In genomic region chr7:24142566-24142965, GRCm38 (mm10) we compare ENCODE assay signal across 30 mouse cellular contexts. TPM values are rescaled to one million over a fixed set of nuclear protein-coding genes. Genes with fewer than 3 reads are reported as not detected.
DNase-seq lines count a peak whose midpoint lies in the region; ATAC-seq lines count a peak whose summit lies in the region.
"Had no signal": no experiment of that assay in that cellular context is flagged by ENCODE, and none has a peak within 500 bp of the region (broad histone marks: within the 10 kb centered on the region; RNA-seq: fewer than 3 reads in every experiment).

No protein-coding gene starts in this region.

- H3K9me3 ChIP-seq in neural tube, embryonic 15.5 days (replicated peaks), result no peaks in the 10 kb centered on the region
- peaks cover 38% of the 10 kb centered on the region for H3K9me3 ChIP-seq in megakaryocyte, embryonic 14.5 days
- H3K9me3 ChIP-seq: forebrain, embryonic 12.5 days; intestine, embryonic 15.5 days; neural tube, embryonic 12.5 days had no signal

- no peak for ATAC-seq in neural tube, embryonic 15.5 days (ENCODE audit: low FRiP score)
- peak; percentile 98 for ATAC-seq in granulocyte monocyte progenitor cell, adult 5-6 weeks (replicated peaks; ENCODE audit: poor library complexity, severe bottlenecking)
- no peak for ATAC-seq in monocyte, adult 5-6 weeks (replicated peaks; ENCODE audit: insufficient number of reproducible peaks, low FRiP score, low TSS enrichment, poor library complexity, severe bottlenecking)
- ATAC-seq: activated CD4-positive, CD25-positive, alpha-beta regulatory T cell, adult 4 months; hindbrain, embryonic 16.5 days; intestine, embryonic 15.5 days; liver, postnatal 0 days had no signal

- 0 out of 2 replicates have a peak, but pooled peaks cover 4% of the 10 kb centered on the region for H3K27me3 ChIP-seq in neural tube, embryonic 15.5 days (replicated peaks)
- peaks cover 14% of the 10 kb centered on the region for H3K27me3 ChIP-seq in megakaryocyte, embryonic 14.5 days (replicated peaks)
- H3K27me3 ChIP-seq: forebrain, embryonic 12.5 days; heart, embryonic 12.5 days; intestine, embryonic 15.5 days; limb, embryonic 12.5 days; neural tube, embryonic 12.5 days had no signal

- H3K4me2 ChIP-seq in neural tube, embryonic 15.5 days, result no peak overlapping the region
- H3K4me2 ChIP-seq: forebrain, embryonic 12.5 days; heart, embryonic 12.5 days; intestine, embryonic 15.5 days; limb, embryonic 12.5 days; neural tube, embryonic 12.5 days had no signal

- H3K4me1 ChIP-seq in neural tube, embryonic 15.5 days, result no peaks in the 10 kb centered on the region
- H3K4me1 ChIP-seq in megakaryocyte, embryonic 14.5 days, result peaks cover 14% of the 10 kb centered on the region
- H3K4me1 ChIP-seq: forebrain, embryonic 12.5 days; heart, embryonic 12.5 days; hindbrain, embryonic 10.5 days; intestine, embryonic 15.5 days; limb, embryonic 12.5 days; neural tube, embryonic 12.5 days had no signal

- H3K4me3 ChIP-seq in neural tube, embryonic 15.5 days (replicated peaks), result no peak overlapping the region
- peak overlapping the region; percentile 77 for H3K4me3 ChIP-seq in megakaryocyte, embryonic 14.5 days (replicated peaks)
- H3K4me3 ChIP-seq: erythroblast, embryonic 14.5 days; forebrain, embryonic 12.5 days; heart, embryonic 12.5 days; hindbrain, embryonic 10.5 days; intestine, embryonic 15.5 days; limb, embryonic 12.5 days; neural tube, embryonic 12.5 days had no signal

- H3K36me3 ChIP-seq in neural tube, embryonic 15.5 days, result peaks cover 58% of the 10 kb centered on the region
- H3K36me3 ChIP-seq in megakaryocyte, embryonic 14.5 days (replicated peaks; ENCODE audit: low read length), result peaks cover 46% of the 10 kb centered on the region

- DNase-seq in neural tube, embryonic 10.5 days (ENCODE audit: extremely low spot score, low spot score), result peak; percentile 9
- DNase-seq in kidney, adult 18-20 months, result no peak
- no peak for DNase-seq in yolk sac, embryonic 10.5 days (ENCODE audit: low spot score)
- DNase-seq: adrenal gland, adult 2 months; adrenal gland, postnatal 36 days; B cell, adult 2 months; cerebellum, adult 18-20 months; cerebellum, postnatal 10 days; gastrocnemius, postnatal 10 days; kidney, adult 9 months; kidney, postnatal 10 days; layer of hippocampus, adult 9-11 months; liver, postnatal 0 days; lung, postnatal 36 days; midbrain, embryonic 14.5 days; thymus, postnatal 25 days had no signal

- no peak overlapping the region for H3K27ac ChIP-seq in neural tube, embryonic 15.5 days (replicated peaks)
- H3K27ac ChIP-seq: forebrain, embryonic 12.5 days; hindbrain, embryonic 10.5 days; intestine, embryonic 15.5 days; limb, embryonic 12.5 days; neural tube, embryonic 12.5 days had no signal

- no peak overlapping the region for H3K9ac ChIP-seq in neural tube, embryonic 15.5 days (replicated peaks)
- H3K9ac ChIP-seq: forebrain, embryonic 12.5 days; heart, embryonic 12.5 days; intestine, embryonic 15.5 days; limb, embryonic 12.5 days; liver, postnatal 0 days; neural tube, embryonic 12.5 days had no signal

- 93% methylated on average over 6 of the region's 6 CpGs for WGBS in neural tube, embryonic 15.5 days

RNA-seq across cellular contexts. Expression of gene Zfp235, which starts 8.6 kb away (rescaled TPM):
- polyA plus RNA-seq in neural tube, embryonic 15.5 days (2015; fragmentation: Nextera tagmentation; extraction: Ambion mirVana), result 24.4 and 24.7 TPM in 2 replicates
- 8.6 and 10.4 TPM in 2 replicates for total RNA-seq in granulocyte monocyte progenitor cell, adult 5-6 weeks (2014; fragmentation: Nextera tagmentation)
- 8.9 and 9.6 TPM in 2 replicates for total RNA-seq in granulocyte monocyte progenitor cell, adult 5-6 weeks (2017)
- 1.00 and 2.8 TPM in 2 replicates for polyA plus RNA-seq in megakaryocyte, embryonic 14.5 days (2012; ENCODE audit: insufficient read depth, low replicate concordance)
- 4.9 to 11.2 TPM (median 7.6 TPM) in 3 replicates for total RNA-seq in monocyte, adult 5-6 weeks (2017)
- polyA plus RNA-seq: erythroblast, embryonic 14.5 days had no signal

RNA-seq across cellular contexts. Expression of gene Zfp112, which starts 30.5 kb away (rescaled TPM):
- polyA plus RNA-seq in neural tube, embryonic 15.5 days (2015; fragmentation: Nextera tagmentation; extraction: Ambion mirVana), result 10.4 and 12.2 TPM in 2 replicates
- 1.1 and 1.9 TPM in 2 replicates for total RNA-seq in granulocyte monocyte progenitor cell, adult 5-6 weeks (2014; fragmentation: Nextera tagmentation)
- 0.22 and 0.57 TPM in 2 replicates for total RNA-seq in granulocyte monocyte progenitor cell, adult 5-6 weeks (2017)
- polyA plus RNA-seq in megakaryocyte, embryonic 14.5 days (2012; ENCODE audit: insufficient read depth, low replicate concordance), result 0.16 TPM in 1 of 2 replicates, not detected in the other
- 3.6 to 4.1 TPM (median 3.6 TPM) in 3 replicates for total RNA-seq in monocyte, adult 5-6 weeks (2017)

RNA-seq across cellular contexts. Expression of gene Zfp114, which starts 32.3 kb away (rescaled TPM):
- polyA plus RNA-seq in neural tube, embryonic 15.5 days (2015; fragmentation: Nextera tagmentation; extraction: Ambion mirVana), result 5.3 and 6.2 TPM in 2 replicates
- total RNA-seq in granulocyte monocyte progenitor cell, adult 5-6 weeks (2014; fragmentation: Nextera tagmentation), result 0.62 and 2.0 TPM in 2 replicates
- total RNA-seq in granulocyte monocyte progenitor cell, adult 5-6 weeks (2017), result 2.4 and 3.5 TPM in 2 replicates
- not detected in 2 replicates for polyA plus RNA-seq in megakaryocyte, embryonic 14.5 days (2012; ENCODE audit: insufficient read depth, low replicate concordance)
- 0.68 TPM in 1 of 3 replicates, not detected in the others for total RNA-seq in monocyte, adult 5-6 weeks (2017)
- polyA plus RNA-seq: erythroblast, embryonic 14.5 days; large intestine, adult 2 months had no signal
